Mouse (Mus musculus): ENCODE results near the gene Kcnip4. TPM values are rescaled to one million over a fixed set of nuclear protein-coding genes. Genes with fewer than 3 reads are reported as not detected.

The Kcnip4 gene
- polyA plus RNA-seq, 1 experiment = not detected

- Histone ChIP-seq H3K4me1 (replicated peaks; ENCODE audit: control insufficient read depth, insufficient read depth, low read length) (no peaks in the 10 kb centered on the region), H3K27me3 (ENCODE audit: control insufficient read depth, insufficient read depth, low read length) (no peaks in the 10 kb centered on the region), H3K27ac (ENCODE audit: control insufficient read depth, insufficient read depth, low read length) (no peak overlapping the region), H3K4me3 (ENCODE audit: control insufficient read depth, insufficient read depth, low read length) (no peak overlapping the region), H3K36me3 (ENCODE audit: control insufficient read depth, insufficient read depth, low read length) (no peaks in the 10 kb centered on the region)
- TF ChIP-seq CTCF (IDR thresholded peaks at IDR 0.05; ENCODE audit: borderline replicate concordance, control insufficient read depth, extremely low read depth, insufficient read depth, low read length, poor library complexity) (no peak), POLR2A (IDR thresholded peaks at IDR 0.05; ENCODE audit: control insufficient read depth, extremely low read depth, insufficient read depth, low read length, poor library complexity) (no peak)
- WGBS = 80% methylated on average over 4 of the region's 4 CpGs
- DNase-seq = no peak
Measured at GRCm38 (mm10) chr5:48551753-48552152, 973.0 kb downstream of the Kcnip4 start.

- TF ChIP-seq CTCF (IDR thresholded peaks at IDR 0.05; ENCODE audit: borderline replicate concordance, control insufficient read depth, extremely low read depth, insufficient read depth, low read length, poor library complexity) (no peak), POLR2A (IDR thresholded peaks at IDR 0.05; ENCODE audit: control insufficient read depth, extremely low read depth, insufficient read depth, low read length, poor library complexity) (no peak)
- DNase-seq = no peak
- Histone ChIP-seq H3K36me3 (ENCODE audit: control insufficient read depth, insufficient read depth, low read length) (no peaks in the 10 kb centered on the region), H3K4me1 (replicated peaks; ENCODE audit: control insufficient read depth, insufficient read depth, low read length) (no peaks in the 10 kb centered on the region), H3K4me3 (ENCODE audit: control insufficient read depth, insufficient read depth, low read length) (no peak overlapping the region), H3K27ac (ENCODE audit: control insufficient read depth, insufficient read depth, low read length) (no peak overlapping the region), H3K27me3 (ENCODE audit: control insufficient read depth, insufficient read depth, low read length) (no peaks in the 10 kb centered on the region)
- WGBS = 89% methylated on average over 3 of the region's 3 CpGs
Measured at GRCm38 (mm10) chr5:48545825-48546224, 978.9 kb downstream of the Kcnip4 start.

DNA sequence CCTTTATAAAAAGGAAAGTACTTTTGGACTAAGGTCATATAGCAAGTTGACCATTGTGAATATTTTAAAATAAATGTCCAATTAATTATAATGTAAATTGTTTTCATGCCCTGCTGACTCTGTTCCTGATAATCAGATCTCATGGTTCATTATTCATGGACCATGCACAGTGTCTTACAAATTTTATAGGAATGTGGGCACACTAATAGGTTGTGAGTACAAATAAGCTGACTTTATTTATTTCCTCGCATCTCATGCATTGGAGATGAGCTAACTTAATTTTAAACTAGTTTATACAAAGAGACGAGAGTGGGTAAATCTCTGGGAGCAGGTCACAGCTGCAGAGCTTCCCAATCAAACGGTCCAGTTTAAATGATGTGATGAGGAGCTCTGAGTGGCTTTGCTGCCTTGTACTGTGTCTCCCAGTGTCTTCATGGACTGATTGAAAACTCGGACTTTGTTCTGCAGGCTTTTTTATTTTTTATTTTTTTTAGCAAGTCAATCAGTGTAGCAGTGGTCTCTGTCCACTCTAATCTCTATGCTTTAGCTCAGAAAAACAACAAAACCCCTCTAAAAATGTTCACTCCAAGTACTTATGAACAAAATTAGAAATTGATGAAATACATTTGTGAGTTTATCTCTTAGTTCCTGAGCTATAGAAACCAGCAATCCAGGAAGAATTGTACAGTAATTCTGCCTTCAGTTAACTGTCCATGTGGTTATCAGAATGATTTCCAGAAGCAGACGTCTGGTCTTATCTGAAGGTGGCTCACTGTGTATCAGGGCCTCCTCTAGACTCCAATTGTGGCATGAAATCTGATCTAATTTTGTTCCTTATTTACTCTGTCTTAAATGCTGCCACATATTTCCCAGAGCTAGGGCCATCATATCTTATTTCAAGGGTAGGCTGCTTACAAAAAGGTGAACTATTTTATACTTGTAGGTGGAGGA lies 979.6 kb downstream of the Kcnip4 start:
- no peaks in the 10 kb centered on the region for H3K27me3 ChIP-seq (ENCODE audit: control insufficient read depth, insufficient read depth, low read length)
- no peak overlapping the region for H3K4me3 ChIP-seq (ENCODE audit: control insufficient read depth, insufficient read depth, low read length)
- no peaks in the 10 kb centered on the region for H3K36me3 ChIP-seq (ENCODE audit: control insufficient read depth, insufficient read depth, low read length)
- WGBS = 79% methylated on average over 5 of the region's 5 CpGs
- H3K4me1 ChIP-seq (replicated peaks; ENCODE audit: control insufficient read depth, insufficient read depth, low read length) = no peaks in the 10 kb centered on the region
- no peak for DNase-seq
- TF ChIP-seq POLR2A (IDR thresholded peaks at IDR 0.05; ENCODE audit: control insufficient read depth, extremely low read depth, insufficient read depth, low read length, poor library complexity) (no peak), CTCF (IDR thresholded peaks at IDR 0.05; ENCODE audit: borderline replicate concordance, control insufficient read depth, extremely low read depth, insufficient read depth, low read length, poor library complexity) (no peak)
- H3K27ac ChIP-seq (ENCODE audit: control insufficient read depth, insufficient read depth, low read length) = no peak overlapping the region

- Histone ChIP-seq H3K4me1 (replicated peaks; ENCODE audit: control insufficient read depth, insufficient read depth, low read length) (no peaks in the 10 kb centered on the region), H3K27ac (ENCODE audit: control insufficient read depth, insufficient read depth, low read length) (no peak overlapping the region), H3K27me3 (ENCODE audit: control insufficient read depth, insufficient read depth, low read length) (no peaks in the 10 kb centered on the region), H3K36me3 (ENCODE audit: control insufficient read depth, insufficient read depth, low read length) (no peaks in the 10 kb centered on the region), H3K4me3 (ENCODE audit: control insufficient read depth, insufficient read depth, low read length) (no peak overlapping the region)
- no peak for TF ChIP-seq CTCF (IDR thresholded peaks at IDR 0.05; ENCODE audit: borderline replicate concordance, control insufficient read depth, extremely low read depth, insufficient read depth, low read length, poor library complexity)
- no peak for TF ChIP-seq POLR2A (IDR thresholded peaks at IDR 0.05; ENCODE audit: control insufficient read depth, extremely low read depth, insufficient read depth, low read length, poor library complexity)
- WGBS = 89% methylated on average over 4 of the region's 4 CpGs
- DNase-seq = no peak
Measured at GRCm38 (mm10) chr5:48518035-48518434, 1006.7 kb downstream of the Kcnip4 start.

DNA sequence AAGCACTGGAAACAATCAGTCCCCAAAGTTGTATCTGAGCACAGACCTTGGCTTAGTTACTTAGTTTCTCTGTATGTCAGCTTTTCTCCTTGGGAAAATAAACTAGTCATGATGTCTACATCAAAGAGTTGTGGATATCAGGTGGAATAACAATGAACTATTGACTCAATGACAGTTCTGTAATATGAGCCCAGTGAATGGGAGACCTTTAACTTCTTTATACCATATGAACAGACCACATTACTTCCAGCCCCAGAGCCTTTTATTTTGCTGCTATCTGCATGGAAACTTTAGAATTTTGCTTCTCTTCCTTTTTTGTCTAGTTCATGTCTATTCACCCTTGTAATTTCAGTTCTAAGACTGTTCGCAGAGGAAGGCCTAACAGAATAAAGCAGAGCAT lies 1011.4 kb downstream of the Kcnip4 start:
- Histone ChIP-seq H3K36me3 (ENCODE audit: control insufficient read depth, insufficient read depth, low read length) (no peaks in the 10 kb centered on the region), H3K27ac (ENCODE audit: control insufficient read depth, insufficient read depth, low read length) (no peak overlapping the region), H3K27me3 (ENCODE audit: control insufficient read depth, insufficient read depth, low read length) (no peaks in the 10 kb centered on the region), H3K4me3 (ENCODE audit: control insufficient read depth, insufficient read depth, low read length) (no peak overlapping the region), H3K4me1 (replicated peaks; ENCODE audit: control insufficient read depth, insufficient read depth, low read length) (no peaks in the 10 kb centered on the region)
- no peak for DNase-seq
- WGBS = 66% methylated on average over 1 of the region's 1 CpGs
- TF ChIP-seq CTCF (IDR thresholded peaks at IDR 0.05; ENCODE audit: borderline replicate concordance, control insufficient read depth, extremely low read depth, insufficient read depth, low read length, poor library complexity) (no peak), POLR2A (IDR thresholded peaks at IDR 0.05; ENCODE audit: control insufficient read depth, extremely low read depth, insufficient read depth, low read length, poor library complexity) (no peak)

DNA sequence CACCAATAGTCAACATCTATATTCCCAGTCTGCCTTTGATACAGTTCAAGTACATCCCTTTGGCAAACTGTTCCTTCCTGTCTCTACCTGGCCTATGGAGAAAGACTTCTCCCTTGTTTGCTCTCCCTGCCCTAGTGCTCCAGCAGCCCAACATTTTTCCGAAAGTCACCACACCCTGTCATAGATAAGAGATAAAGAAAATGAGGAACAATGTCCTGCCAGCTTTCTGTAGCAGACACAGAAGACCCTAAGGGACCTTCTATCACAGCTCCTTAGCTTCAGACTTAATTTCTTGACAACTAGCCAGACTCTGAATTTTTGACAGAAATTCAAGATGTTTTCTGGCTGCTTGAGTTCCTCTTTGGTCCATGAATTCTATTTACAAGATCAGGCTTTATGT lies 1013.4 kb downstream of the Kcnip4 start:
- Histone ChIP-seq H3K4me3 (ENCODE audit: control insufficient read depth, insufficient read depth, low read length) (no peak overlapping the region), H3K27ac (ENCODE audit: control insufficient read depth, insufficient read depth, low read length) (no peak overlapping the region), H3K27me3 (ENCODE audit: control insufficient read depth, insufficient read depth, low read length) (no peaks in the 10 kb centered on the region), H3K4me1 (replicated peaks; ENCODE audit: control insufficient read depth, insufficient read depth, low read length) (no peaks in the 10 kb centered on the region), H3K36me3 (ENCODE audit: control insufficient read depth, insufficient read depth, low read length) (no peaks in the 10 kb centered on the region)
- no peak for DNase-seq
- no peak for TF ChIP-seq CTCF (IDR thresholded peaks at IDR 0.05; ENCODE audit: borderline replicate concordance, control insufficient read depth, extremely low read depth, insufficient read depth, low read length, poor library complexity)
- no peak for TF ChIP-seq POLR2A (IDR thresholded peaks at IDR 0.05; ENCODE audit: control insufficient read depth, extremely low read depth, insufficient read depth, low read length, poor library complexity)
- WGBS = 68% methylated on average over 1 of the region's 1 CpGs

All from thymus, adult 2 months (tissue).